Mouse (Mus musculus) adrenal gland, adult 18-20 months (tissue): ENCODE measurements around the gene Cdk17. TPM values are rescaled to one million over a fixed set of nuclear protein-coding genes. Genes with fewer than 3 reads are reported as not detected.

Experiments
- DNase-seq, 2 experiments: peaks; one replicate each; pipeline ENCODE4 v3.0.0; 2021 to 2022; ENCODE audit warnings: low spot score in 2 of 2
- total RNA-seq, 2 experiments: library from RNA; stranded (reverse); gene quantifications; 1 replicate in 1 of 2; 2 replicates in 1 of 2; pipeline ENCODE4 v1.2.3; 2021

The Cdk17 gene
- total RNA-seq, 2 experiments from 2014 or later = 24.6 to 29.4 TPM

DNA sequence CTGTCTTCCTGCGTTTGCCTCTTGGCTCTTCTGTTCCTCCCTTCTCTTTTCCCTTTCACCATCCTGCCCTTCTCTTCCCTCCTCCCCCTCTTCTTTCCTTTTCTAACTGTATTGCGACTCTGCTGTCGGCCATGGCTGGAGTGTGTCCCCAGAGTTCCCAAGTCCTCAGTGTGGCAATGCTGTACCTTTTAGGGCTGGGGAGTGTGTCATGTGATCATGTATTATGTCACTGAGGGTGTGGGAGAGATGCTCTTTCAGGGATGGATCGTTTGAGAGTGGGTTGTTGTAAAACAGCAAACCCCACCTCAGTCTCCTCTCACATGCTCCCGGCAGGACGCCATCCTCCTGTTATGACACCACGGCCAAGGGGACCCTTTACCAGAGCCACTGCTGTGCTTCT, 120.4 kb downstream of the Cdk17 start:
- DNase-seq = no peak

DNA sequence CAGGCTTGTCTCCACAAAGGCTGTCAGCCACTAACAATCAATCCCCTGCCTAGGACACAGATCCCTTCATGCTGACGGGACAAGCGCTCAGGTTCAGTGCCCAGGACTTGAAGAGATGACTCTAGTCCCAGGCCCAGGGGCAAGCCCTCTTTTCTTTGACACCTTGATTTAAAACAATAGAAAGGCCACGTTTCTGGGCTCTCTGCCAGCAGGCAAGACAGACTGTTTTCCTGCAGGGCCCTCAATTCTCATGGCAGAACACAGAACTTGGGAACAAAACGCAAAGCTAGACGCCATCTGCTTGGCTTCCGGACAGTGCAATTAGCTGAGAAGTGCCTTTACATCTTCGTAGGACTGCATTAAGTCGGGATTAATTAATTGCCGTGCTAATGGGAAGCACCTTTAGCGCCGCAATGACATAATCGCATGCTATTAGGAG, 121.9 kb downstream of the Cdk17 start:
- no peak for DNase-seq

DNA sequence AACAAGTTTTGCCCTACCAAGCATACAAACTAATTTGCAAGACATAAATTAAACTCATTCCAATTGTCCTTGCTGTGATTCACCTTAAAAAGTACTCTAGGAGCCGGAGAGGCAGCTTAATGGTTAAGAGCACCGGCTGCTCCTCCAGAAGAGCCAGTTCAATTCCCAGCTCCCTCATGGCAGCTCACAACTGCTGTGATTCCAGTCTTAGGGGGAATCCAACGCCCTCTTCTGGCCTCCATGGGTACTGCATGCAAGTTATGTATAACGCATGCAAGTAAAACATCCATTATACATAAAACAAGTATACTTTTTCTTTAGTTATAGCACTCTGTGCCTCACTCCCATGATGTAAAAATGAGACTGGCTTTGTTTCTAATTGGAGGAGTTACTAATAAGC, 122.6 kb downstream of the Cdk17 start:
- no peak for DNase-seq

DNA sequence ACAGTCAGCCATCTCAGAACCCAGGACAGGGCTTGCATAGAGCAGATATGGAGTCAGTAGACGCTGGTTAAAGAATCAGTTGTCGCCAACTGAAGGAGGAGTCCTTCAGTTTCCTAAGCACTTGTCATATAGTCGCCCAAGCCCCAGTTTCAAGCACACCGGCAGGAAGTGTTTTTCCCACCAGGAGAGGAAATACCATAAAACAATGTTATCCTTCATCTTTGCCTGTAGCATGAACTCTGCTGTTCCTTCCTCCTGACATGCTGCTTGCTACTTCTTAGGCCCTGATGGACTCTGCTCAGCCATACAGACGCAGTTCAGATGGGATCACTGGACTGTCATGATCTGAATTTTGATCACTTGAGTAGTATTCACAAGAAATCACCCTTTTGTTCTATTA, 124.8 kb downstream of the Cdk17 start:
- no peak for DNase-seq

DNA sequence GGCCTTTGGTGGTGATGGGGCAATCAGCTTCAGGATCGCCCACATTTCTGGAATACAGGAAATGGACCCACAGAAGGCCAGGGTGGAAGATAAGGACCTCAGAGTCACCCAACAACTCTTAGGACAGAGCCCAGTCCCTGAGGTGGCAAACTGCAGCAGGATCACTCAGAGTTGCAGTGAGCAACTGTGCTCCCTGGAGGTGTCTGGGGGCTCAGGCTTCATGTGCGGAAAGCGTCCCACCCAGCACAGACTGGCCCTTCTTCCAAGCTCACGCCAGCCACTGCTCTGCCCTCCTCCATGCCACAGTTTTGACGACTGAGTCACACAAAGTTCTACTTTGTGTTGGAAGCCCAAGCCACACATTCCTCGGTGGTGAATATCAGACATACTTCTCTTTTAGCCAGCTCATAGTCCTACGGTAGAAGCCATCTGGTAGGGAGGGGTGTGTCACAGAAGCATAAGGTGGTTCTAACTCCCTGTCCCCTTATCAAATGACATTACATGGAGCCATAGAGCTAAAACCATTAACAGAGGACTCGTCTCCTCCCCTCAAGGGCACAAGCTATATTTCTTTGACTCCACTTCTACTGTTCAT, 127.0 kb downstream of the Cdk17 start:
- no peak for DNase-seq

DNA sequence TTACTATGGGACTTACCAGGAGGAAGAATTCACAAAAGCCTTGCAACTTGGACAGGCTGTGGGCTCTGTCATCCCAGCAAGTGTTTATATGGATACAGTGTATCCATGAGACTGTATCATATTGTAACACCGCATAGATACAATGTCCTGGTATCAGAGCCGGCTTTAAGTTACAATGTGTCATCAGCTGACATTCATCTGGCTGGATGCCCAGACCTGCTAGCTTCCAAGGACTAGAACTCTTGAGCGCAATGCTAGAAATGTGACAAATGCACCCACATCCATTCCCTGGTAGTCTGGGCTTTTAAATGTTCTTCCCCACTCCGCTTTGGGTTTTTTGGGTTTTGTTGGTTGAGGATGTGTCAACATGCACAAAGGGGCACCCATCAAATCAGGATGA, 127.7 kb downstream of the Cdk17 start:
- peak in 1 of 2 experiments; percentile 43 for DNase-seq

DNA sequence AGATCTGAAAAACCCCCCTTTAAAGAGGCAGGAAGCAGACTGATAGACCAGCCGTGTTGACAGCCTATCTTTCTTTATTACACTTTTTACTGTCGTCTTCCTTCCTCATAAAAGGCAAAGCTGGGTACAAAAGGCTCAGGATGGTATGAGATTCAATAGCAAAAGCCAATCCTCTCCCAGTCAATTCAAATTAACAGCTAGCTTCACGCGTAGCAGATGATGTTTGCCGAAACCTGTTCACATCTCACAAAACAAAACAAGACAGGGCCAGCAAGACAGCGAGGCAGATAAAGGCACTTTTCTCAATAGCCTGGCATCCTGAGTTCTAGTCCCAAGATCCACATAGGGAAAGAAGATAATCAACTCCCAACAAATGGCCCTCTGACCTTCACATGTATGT, 128.7 kb downstream of the Cdk17 start:
- DNase-seq = no peak

DNA sequence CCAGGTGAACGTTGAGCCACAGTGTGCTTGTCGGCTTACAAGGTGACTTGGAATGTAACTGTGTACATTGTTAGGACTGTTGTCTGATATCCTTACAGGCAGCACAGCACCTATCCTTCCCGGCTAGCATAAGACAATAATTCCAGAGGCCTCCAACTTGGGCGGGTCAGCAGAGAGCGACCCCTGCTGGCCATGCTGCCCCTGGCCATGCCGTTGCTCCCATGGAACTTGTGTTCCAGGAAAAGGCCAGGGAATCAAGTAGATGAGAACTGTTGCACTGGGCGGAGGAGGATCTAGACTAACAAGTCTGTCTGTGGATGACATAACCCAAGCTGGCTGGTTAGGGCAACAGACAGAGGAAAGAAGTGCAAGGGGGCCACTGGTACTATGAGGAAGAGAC, 130.7 kb downstream of the Cdk17 start:
- peak; percentile 42 to 60 for DNase-seq

DNA sequence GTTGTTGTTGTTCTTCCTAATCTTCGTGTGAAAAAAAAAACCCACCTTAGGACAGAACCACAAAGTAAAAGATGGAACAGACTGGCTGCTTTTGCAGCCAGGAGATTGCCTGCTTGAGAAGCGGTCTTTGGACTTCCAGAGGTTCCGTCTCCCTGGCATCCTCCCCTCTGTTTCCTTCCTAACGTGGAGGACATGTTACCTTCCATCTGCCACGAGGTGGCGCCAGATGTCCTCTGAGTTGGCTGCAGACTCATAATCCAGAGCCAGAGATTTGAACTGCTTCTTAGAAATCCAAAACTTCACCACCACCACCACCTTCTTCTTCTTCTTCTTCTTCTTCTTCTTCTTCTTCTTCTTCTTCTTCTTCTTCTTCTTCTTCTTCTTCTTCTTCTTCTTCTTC, 131.2 kb downstream of the Cdk17 start:
- DNase-seq = peak; percentile 79 to 88

DNA sequence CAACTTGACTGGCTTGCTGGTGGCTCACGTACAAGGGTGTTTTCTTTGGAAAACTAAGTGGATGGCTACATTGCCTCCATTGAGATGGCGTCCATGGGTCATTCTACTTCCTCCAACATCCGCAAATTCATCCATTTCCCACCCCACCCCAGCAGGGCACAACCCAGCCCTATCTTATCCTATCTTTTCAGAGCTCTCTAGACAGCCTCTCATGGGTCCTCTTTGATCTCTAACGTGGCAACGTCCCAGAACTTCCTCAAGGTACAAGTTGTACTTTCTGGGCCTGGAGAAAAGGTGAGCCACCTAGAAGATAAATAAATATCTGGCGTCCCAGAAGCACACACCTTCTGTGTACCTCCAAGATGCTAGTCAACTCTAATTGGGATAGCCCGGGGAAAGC, 132.9 kb downstream of the Cdk17 start:
- DNase-seq = no peak

DNA sequence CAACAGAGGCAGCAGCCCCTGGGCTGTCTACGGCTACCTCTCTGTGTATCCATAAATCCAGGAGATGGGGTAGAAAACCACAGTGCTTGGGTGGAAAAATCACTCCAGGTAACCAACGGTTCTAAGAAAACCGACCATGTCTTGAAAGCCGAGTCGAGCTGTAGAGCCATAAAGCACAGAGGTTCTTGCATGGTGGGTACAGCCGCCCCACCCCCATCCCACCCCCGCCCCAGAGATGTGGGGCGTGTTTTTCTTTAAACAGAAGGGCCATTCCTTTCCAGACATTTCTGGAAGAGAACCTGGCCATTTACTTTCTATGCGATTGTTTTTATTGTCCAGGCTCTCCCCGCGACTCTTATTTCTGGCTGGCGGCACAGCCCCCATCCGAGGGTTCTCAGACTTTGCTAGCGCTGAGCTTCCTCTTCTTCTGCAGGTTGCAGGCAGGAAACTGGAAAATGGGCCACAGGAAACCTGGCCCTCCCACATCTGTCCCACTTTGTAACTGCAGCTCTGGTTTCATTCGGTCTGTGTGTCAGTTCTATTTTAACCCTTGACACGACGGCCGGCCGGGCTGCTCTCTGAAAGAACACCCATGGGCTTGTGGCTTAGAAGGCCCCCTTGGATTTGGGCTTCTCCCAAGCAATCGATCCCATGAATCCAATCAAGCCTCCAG, 134.0 kb downstream of the Cdk17 start:
- no peak for DNase-seq

DNA sequence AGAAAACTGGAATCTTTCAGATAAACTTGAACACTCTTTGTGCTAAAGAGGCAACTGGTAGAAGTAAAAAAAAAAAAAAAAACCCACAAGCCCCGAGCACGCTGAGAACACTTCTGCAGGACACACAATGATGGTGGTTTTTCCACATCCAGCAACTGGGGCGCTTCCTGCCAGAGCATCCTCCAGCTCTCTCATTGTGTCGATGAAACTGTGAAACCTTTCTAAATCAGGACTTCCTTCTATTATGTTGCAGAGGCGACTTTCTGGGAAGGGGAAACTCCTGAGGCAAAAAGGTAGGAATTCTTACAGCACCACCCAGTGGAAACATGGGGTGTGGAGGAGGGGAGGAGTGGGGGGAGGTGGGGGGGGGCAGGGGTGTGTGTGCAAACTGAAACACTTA, 137.1 kb downstream of the Cdk17 start:
- no peak for DNase-seq

DNA sequence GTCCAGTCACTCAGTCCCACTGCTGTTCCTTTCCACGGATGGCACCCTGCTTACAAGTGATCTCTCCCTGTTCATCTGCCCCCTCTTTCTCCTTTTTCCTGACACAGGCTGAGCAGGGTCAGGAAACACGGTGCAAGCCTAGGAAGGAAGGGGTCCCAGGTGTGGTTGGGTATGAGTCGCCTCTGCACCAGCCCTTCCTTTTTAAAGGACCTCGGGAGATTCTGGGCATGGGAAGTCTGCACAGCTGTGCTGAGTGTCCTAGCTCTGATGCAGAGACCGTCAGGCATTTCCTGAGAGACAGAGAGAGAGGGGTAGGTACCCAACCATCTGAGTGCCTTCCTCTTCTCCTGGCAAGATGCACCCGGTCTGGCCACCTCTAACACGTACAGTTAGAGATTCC, 137.5 kb downstream of the Cdk17 start:
- no peak for DNase-seq

DNA sequence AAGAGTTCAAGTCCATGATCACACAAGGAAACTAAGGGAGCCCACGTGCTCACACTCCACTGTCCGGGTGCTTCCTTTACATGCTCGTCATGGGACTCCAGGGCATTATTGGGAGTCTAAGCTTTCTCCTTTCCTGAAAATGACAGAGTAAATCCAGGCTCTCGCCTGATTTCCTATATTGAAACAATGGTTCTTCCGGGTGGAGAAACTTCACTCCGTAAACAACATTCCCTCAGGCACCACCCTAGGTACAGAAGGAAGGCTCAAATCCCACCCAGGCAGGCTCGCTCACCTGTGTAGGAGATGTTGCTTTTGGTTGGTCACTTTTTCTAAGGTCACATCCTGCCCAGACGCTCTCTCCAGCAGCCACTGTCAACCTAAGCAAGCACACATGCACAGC, 141.2 kb downstream of the Cdk17 start:
- no peak for DNase-seq

DNA sequence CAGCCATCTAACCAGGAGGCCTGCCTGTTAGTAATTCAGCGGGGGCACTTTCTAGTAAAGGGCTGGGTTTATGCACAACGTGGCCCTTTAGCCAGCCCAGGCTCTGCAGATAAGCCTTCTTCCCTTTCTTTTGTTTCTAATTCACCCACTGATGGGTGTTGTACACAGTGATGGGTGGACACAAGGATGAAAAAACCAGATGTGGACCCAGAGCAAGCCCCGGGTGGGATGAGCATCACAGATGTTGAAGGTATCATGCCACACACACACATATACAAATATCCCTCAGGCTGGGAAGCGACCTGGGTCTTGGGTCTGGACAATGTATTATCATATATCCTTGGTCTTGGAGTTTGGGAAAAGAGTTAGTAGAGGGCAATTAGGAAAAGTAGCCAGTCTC, 142.6 kb downstream of the Cdk17 start:
- DNase-seq = no peak

DNA sequence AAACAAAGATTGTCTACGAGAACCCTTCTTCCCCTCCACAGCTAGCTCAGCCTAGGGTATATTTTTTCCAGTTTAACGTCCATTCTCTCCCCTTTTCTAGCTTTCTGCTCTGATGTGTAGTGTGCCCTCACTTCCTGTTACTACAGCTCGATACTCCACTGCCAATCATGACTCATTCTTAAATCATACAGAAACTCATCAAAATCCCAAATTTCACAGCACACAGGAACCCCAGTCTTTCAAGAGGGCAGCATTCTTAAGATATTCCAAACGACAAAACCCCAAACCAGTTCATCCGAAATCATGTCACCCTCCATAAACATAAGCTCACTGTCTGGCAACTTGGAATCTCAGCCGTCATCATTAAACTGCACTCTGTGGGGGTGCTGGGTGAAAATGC, 145.3 kb downstream of the Cdk17 start:
- no peak for DNase-seq

DNA sequence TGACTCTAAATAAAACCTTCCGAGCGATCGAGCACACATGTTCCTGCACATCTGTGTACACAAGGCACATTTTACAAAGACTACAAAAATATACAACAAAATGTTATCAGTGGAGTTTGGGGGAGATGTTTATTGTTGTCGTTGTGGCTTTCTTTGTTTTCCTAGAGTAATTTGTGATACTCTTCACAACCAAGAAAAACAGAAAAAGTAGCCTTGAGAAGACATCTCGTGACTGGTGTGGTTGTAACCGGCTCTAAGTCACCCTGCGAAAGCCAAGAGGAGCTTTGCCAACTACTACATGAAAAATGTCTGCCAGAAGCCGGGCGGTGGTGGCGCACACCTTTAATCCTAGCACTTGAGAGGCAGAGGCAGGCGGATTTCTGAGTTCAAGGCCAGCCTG, 145.7 kb downstream of the Cdk17 start:
- no peak for DNase-seq

DNA sequence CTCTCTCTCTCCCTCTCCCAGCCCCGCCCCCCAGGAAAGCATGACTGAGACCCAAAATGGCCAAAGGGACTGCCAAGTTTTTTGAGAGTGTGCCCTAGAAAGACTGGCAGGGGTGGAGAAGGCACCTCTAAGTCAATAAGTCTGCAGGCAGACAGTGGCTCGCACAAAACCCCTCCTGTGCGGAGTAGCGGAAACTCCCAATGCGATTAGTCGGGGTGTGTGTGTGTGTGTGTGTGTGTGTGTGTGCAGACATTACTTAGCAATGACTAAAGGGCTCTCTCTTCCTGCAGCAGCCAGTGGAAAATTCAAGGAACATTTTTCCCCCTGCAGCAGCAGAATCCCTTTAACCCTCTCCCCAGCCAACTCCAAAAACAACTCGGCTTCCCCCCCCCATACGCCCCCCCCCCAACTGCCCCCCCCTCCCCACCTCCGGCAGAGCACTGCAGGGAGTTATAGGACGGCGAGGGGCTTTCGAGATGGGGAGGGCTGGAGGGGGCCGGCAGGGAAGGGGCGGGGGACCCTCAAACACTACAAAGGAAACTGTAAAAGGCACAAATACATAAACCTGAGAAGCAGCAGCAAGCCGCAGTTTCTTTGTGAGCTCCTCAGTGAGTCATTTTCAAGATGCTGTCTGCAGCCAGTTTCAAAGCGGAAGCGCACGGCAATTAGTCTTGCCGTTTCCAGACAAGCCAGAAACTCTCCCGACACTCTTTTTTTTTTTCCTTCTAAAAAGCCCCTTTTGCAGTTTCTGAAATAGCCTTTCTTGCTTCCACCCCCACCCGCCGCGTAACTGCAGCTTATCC, 148.7 kb downstream of the Cdk17 start:
- peak in 1 of 2 experiments; percentile 40 for DNase-seq

DNA sequence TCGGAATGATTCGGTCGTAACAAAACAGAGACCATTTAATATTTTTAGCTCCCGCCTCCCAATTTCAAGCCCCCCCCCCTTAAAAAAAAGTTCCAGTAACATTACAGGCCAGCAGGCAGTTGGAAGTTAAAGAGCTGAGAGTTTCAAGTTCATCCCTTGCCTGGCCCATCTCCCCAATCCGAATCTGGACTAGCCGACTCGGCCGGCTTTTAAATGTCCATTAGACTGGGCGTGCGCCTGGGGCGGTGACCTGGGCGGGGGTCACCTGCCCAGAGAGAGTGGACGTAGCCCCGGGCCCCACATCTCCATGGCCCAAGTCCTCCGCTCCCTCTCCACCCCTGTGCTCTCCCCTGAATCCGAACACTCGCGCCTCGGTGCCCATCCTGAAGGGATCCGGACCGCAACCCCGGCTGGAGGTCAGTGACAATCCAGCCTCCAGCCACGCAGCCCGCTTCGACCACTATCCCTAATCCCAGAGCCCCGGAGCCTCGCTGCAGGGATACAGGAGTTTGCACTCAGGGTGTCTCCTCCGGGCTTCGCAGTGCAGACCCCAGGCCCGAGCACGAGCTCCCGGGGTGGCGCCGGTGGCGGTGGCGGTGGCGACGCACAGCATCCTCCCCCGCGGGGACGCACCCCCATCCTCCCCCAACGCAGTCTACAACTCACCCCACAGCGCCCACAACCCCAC, 149.4 kb downstream of the Cdk17 start:
- peak; percentile 42 to 47 for DNase-seq

DNA sequence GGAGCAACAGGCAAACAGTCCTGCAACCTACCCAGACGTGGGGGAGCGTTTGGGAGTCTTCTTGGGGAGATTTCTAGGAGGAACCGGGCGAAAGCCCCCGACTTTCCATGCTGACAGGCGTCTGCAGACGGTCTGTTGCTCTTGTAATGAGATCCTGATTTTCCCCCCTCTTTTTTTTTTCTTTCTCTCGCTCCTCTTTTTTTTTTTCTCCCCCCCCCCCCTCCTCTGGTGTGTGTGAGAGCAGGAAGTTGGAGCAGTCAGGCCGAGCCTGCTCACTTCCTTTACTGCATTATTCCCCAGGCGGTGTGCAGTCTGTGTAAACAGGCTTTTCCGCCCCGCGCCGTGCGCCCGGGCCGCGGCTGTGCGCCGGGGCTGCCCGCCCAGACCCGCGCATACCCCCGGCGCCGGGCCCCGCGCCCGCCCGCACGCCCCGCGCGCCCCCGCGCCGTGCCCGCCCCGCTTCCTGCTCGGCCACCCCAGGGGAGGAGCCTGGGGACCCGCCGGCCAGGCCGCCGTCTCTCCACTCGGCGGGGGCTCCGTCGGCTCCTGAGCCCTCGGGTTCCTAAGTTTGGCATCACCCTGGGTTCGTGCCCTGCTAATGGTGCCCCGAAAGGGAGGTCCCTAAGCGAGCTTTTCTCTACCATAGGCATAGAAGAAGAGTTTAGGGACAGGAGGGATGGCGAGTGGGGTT, 150.2 kb downstream of the Cdk17 start, which contains the start of gene Elk3:
Elk3 (minus strand) TSS at position 415 of the 691 bp plus-strand sequence.
- DNase-seq = peak; percentile 64 to 65

DNA sequence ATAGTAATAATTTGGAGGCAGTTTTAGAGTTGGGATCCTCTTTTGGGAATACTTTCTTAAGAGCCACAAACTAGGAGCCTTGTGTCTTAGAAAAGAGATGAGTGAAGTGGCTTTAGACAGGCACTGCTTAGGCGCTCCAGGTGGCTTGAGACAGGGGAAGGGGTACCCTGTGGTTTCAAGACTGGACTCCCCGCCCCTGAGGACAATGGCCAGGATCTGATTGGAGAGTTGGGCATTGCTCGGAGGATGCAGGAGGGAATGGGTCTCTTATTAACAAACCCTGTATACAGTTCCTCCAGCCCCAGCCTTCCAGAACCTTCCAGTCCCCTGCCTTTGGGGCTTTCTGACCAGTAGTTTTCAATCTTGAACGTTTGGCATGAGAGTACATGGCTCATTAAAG, 150.9 kb downstream of the Cdk17 start:
- no peak for DNase-seq
